Mouse (Mus musculus) urinary bladder, postnatal 36 days (tissue): ENCODE measurements around the gene Gm20518.

Source experiments
- DNase-seq, 2 experiments: peaks; one replicate each; pipeline ENCODE4 v3.0.0; 2022; ENCODE audit warnings: low spot score in 2 of 2, mixed read lengths in 1 of 2

Gene Gm20518

DNA sequence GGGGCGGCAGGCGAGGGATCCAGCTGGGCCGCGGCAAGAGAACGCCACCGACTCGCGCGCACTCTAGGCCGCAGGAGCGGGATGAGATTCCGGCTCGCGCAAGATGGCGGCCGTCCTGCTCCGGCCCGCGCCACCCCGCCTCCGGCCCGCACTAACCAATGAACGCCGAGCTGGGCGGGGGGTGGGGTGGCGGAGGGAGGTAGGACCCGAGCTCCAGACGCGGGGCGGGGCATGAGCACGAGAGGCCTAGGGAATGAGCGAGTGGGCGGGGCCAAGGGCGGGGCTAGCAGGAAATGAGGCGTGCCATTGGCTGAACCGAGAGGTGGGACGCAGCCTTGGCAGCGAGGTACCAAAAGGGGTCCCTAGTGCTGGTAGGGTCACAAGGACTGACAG lies at the start of gene Gm20518:
Gene Gm20518, minus strand, starts transcription at position 105 of the 393 bp plus-strand sequence.
- DNase-seq = peak; percentile 99

DNA sequence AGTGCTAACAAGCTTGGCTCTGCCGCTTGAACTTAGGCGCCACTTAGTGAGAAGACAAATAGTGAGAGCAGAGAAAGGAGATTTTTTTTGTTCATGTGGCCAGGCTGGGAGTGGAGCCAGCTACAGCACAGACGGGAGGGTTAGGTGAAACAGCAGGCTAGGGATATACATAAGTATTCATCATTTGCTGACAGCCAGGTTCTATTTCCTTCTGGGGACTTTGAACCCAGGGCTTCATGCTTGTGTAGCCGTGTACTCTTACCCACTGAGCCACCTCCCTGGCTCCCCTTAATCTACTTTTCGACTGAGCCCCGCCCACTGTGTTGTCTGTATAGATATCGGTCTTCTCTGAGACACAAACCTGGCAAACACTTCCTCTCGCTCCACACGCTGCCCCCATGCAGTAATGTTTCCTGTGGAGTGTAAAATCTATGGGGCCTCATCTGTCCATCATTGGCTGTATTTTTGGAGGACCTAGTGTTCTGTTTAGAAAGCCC lies 47.8 kb upstream of the Gm20518 start:
- DNase-seq = no peak

DNA sequence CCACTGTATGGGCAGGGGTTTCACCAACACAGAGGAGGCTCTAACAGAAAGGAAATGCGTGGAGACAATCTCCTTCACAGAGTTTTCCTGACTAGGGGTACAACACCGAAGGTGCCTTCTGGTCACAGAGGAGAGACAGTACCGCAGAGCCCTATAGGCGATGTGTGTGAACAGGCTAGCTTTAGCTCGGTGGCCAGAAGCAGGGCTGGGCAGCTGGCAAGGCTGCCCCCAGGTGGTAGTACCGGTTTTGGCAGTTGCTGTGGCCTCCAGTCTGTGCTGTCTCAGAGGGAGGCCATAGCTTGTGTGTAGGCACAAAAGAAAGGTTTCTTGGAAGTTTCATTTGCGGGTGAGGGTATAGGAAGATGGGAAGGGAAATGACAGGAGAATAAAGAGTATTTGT lies 47.4 kb upstream of the Gm20518 start:
- peak; percentile 63 to 73 for DNase-seq

DNA sequence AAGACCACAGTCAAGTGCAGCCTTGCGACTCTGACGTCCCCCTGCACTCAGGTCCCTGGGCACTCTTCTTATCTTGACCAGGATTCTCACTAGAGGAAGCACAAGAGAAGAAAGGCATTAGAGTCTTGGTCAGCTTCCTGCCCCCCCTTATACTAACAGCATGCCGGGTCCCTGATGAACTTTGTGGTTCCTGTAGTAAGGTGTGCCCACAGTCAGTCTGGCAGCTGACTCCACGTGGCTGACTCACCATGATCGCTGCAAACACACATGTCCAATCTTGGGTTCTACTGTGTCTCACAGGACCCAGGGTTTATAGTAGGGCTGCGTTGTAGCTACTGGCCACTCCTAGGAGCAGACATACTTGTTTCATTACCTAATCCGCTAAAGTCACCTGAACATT lies 46.7 kb upstream of the Gm20518 start:
- DNase-seq = no peak

DNA sequence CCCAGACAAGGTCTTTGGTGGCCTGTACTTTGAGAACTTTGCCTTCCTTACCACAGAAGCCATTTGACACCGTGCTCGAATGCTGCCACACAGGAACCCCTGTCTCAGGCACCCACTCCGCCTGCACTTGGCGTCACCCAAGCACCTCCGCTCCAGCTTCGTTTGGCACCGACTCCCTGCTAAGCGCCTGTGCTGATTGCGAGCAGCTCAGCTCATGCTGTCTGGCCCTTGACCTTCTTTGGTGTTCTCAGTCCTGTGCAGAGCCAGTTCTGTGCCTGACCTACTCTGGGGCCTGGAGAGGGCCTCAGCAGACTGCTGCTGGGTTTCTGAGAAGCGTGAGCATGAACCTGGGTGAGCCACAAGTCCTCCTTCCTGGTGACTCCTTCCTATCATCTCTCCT lies 45.3 kb upstream of the Gm20518 start:
- DNase-seq = peak in 1 of 2 experiments; percentile 49

DNA sequence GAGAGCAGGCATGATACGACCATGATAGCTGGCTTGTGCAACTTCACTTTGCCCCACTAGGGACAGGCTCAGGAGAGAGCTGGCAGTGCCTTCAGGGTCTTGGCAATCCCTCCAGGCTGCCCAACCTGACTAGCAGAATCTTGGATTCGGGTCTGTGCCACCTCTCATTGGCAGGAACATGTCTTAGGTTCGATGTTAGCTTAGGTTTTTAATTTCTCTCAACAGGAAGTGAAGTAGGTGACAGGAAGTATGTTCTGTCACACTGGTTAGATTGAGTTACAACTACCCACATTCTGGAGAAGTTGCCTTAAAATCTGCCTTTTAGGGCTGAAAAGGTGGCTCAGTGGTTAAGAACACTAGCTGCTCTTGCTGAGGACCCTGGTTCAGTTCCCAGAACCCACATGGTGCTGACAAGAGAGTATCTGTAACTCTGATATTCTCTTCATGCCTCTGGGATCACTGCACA lies 43.0 kb upstream of the Gm20518 start:
- DNase-seq = peak in 1 of 2 experiments; percentile 48

DNA sequence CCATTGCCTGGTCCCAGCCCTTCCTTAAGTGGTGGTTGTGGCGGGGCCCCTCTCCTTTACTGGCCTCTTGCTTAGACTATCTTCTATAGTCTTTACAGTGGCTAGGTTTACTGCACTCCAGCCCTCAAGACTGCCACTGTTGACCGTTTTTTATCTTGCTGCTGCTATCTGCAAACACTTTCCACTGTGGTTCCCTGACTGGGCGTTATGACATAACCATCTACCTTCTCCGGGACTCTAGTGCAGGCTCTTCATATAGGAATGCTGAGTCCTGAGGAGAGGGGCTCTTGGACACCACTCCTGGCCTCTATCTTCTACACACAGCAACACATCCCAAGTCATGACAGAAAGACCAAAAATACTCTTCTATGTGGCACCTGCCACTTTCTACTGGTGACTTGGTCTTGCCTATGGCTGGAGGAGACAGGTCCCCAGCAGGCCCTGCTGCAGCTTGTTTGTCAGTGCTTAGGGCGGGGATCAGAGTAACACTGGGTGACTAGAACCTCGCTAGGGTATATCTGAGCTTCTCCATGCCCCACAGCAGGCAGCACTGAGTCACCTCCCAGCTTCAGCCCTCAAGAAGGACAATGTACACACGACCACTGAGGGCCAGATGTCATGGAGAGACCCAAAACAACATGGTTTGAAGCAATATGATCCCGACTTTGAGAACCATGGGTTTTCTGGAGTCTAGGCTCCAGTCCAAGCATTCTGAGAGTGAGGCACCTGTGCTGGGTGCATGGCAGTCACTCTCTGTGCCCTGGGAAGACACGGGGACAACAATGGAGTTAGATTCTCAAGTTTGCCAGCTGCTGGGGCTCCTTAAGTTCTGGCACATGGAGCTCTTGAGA lies 42.3 kb upstream of the Gm20518 start:
- DNase-seq = no peak

DNA sequence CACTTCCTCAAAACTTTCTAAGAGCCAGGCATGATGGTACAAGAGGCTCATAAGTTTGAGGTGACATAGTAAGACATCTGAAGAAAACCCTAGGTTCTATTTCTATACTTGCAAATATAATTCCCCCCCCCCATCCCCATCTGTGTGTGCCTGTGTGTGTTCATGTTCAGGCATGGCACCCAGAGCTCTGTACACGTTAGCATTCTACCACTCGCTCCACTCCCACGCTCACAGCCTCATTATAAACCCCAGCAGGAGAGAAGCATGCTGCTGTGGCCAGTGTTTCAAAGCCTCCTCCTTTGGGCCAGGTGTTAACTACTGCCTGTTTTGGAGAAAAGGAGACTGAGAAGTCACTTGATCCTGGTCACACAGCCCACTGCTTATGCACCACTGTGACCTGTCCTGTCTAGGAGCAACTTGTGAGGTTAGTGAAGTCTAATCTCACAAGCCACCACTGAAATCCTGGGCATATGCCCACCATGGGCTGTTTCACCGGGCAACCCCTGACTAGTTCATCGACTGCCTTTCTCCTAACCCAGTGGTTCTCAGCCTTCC lies 40.5 kb upstream of the Gm20518 start:
- no peak for DNase-seq

DNA sequence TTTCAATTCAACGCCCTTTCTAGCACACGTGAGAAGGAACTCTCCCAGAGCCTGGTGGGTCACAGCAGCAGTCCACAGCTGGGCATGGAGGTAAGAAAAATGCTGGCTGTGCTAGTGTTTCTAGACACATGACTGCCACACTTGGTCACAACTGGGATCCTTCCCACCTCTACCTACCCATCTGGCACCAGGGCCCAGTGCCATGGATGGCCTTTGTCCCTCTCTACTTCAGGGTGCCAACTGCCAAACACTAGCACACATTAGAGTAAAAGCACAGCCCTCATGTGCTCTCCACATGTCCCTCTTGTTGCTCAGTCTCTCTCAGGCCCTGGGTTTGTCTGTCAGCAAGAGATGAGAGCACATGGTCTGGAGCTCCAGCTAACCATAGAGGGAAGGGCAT lies 38.2 kb upstream of the Gm20518 start:
- DNase-seq = no peak

DNA sequence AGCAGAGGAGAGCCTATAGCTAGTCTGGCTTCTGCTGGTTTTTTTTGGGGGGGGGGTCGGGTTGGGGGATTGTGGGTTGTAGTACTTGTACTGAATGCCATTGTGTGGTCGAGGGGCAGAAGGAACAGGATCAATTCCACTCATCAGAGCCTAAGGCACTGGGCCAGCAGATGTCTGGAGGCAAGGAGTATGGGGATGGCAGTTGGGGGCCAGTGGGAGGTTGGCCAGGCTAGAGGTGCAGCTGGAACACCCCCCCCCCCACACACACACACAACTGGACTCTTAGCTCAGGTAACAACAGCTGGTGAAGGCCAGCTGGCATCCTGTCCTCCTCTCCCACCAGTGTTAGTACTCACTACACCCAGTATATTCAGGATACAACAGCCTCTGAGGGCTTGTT lies 37.7 kb upstream of the Gm20518 start:
- no peak for DNase-seq

DNA sequence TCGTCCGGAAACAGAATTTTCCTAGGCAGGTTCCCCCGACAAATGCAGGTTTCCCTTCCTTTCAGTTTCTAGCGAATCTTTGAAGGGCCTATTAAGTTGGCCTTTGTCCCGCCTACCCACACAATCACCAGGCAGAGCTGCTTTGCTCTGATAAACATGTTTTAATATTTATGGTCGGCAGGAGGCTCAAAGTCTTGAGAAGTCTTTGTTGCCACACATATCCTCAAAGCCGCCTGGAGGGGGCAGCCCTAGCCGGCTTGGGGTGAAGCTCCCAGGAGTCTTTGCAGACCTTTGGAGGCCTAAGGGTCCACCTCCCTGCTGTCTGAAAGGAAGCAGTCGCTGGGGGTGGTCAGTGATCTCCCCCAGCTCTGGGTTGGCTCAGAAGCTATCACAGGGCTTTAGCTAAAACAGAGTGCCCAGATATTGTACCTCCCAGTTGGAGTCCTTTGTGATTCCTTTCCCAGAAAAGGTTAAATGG lies 37.2 kb upstream of the Gm20518 start:
- DNase-seq = peak; percentile 68 to 83

DNA sequence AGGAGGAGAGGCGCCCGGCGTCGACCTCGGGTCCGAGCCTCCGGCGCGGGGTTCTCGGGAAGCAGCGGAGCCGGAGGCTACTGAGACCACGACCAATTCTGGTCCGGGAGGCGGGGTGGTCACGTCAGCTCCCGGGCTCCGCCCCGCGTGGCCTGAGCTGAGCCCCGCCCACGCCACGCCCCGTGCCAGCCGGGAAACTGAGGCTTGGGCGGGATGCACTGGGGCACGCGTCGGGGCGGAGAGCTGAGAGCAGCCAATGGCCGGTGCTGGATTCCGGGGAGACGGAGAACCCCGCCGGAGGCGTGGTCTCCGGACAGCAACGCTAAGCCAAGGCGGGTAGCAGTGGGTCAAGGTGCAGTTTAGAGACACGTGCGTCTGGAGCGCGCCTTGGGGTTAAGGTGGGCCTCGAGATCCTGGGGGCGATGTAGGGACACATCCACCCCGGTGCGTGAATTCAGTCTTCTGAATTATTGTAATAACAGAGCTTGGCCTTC lies 36.7 kb upstream of the Gm20518 start, which contains the start of gene Slc25a1:
Gene Slc25a1, minus strand, starts transcription at position 133 of the 494 bp plus-strand sequence.
- DNase-seq = peak; percentile 79 to 83

DNA sequence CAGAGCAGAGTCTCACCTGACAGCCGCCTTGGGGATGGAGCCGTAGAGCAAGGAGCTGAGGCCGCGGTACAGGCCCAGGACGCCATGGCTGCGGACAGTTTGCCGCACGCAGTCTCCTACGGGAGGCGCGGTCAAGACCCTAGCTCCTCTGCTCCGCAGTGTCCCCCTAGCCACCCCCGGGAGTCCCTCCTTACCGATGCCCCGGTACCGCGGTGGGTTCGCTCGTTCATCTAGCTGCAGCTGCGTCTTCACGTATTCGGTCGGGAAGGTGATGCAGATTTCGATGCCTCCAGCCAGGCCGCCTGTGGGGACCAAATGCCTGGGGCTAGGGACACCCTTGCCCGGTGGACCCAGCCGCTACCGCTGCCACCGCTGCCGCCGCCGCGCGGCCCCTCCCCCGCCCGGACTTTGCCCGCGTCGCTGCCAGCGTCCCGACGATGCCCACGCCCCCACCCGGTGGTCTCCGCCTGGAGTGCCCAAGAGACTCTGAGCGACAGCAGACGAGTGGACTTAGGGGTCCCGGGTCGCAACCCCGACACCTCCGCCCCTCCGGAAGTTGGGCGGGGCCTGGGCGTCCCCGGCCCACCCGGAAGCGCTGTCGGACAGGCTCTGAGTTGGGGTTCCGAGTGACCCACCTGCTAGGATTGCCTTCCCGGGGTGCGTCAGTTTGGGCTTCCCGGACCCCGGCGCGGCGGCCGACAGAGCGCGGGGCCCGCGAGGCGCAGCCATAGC lies 36.0 kb upstream of the Gm20518 start:
- no peak for DNase-seq

DNA sequence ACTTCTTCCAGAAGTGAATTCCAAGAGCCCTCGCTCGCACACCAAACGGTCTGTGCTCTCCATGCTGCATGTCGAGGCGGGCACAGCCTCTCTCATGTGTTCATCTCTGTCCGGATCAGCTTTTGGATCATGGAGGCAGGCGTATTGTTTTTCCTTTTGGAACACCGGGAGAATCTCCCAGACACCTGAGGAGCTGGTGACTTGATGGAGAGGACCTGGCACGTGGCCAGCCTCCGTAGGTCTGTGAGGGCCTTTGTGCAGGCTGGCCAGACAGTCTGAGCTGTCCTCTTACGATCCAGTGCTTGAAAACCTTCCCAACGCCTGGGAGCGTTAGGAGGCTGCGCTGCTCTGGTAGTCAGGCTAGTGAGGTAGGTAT lies 30.7 kb upstream of the Gm20518 start:
- DNase-seq = no peak

DNA sequence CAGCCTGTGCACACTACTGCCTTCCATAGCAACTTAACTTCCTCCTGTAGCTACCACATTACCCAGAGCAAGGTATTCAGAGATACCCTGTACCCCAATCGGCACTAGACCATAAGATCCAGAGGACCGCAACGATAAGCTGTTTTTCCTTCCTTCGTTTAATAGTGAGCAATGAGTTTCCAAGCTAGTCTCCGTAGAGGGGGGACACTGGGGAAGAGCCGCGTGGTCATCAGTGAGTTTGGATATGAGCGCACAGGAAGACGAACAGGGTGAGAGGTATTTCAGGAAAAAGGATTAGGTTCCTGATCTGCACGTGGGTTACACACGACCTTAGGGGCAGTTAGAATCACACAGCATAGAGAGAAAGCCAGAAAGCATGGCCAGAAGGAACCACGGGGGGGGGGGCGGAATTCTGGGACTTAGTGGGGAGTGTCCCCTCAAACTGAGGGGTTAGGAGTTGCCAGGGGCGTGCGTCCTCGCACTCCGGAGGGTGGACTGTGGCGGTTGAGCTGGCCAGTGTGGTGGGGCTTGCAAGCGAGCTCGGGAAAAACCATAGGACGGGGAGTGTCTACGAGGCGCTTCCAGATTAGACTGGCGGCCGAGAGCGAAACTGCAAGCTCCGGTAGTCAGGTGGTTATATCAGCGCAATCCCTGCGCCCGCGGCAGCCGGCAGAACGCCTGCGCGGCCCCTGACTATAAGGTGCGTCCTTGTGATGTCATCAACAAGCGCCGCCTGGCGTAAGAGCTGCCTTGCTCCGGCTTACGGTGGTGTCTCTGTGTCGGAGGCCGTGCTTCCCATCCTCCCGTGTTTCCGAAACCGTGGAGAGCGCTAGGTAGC lies 30.1 kb upstream of the Gm20518 start:
- peak; percentile 92 to 95 for DNase-seq

DNA sequence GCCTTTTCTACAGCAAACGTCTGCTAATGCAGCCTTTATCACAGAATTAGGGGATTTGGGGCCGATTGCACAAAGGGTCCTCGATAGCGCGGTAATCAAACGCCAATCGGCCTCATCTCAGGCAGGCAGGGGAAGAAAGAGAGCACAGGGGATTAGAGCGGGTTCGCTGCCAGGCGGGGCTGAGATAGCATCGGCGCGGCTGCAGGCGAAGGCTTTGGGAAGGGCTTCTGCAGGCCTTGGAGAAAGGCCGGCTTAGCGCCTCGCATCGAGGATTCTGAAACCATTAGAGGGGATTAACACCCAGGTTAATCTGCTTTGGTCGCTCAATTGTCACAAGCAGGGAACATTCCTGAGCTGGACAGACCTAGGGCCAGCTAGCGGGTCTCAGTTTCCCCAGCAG lies 29.1 kb upstream of the Gm20518 start:
- DNase-seq = no peak

DNA sequence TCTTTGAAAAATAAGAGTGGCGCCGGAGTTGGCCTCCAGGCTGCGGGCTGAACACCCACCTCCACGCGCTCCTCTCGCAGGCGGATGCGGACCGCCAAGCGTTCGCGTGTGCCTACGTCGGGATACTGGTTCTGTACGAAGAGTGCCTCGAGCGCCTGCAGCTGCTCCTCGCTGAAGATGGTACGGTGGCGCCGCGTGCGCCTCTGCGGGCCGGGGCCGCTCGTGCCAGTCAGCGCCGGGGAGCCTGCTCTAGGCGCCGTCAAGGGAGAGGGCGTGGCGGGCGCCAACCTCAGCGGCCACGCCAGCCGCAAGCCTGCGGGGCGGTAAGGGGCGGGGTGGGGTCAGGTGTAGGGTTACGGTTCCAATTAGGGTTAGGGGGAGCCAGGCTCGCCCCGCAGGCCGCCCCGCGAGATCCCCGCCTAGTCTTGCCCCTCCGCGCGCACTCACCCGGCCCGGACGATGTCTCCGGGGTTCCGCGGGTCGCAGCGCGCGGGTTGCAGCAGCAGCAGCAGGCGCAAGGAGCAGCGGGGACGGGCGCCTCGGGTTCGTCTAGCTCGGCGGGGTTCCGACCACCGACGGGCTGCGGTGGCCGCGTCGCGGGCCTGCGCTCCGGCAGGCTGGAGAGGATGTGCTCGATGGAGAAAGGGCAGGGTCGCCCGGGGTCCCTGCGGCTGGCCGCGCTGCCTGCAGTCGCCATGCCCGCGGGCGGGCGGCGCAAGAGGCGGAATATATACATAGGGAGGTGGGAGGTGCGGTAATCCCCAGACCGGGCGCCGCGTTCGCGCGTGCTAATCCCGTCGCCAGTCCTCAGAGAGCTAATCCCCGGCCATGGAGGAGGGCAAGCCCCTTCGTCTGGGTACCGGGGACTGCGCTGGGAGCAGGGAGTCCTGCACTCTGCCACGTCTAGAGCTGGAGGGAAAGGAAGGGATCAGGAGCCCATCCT lies 23.1 kb upstream of the Gm20518 start, which contains the start of gene Gsc2:
Gene Gsc2, minus strand, starts transcription at position 753 of the 943 bp plus-strand sequence.
- DNase-seq = no peak

DNA sequence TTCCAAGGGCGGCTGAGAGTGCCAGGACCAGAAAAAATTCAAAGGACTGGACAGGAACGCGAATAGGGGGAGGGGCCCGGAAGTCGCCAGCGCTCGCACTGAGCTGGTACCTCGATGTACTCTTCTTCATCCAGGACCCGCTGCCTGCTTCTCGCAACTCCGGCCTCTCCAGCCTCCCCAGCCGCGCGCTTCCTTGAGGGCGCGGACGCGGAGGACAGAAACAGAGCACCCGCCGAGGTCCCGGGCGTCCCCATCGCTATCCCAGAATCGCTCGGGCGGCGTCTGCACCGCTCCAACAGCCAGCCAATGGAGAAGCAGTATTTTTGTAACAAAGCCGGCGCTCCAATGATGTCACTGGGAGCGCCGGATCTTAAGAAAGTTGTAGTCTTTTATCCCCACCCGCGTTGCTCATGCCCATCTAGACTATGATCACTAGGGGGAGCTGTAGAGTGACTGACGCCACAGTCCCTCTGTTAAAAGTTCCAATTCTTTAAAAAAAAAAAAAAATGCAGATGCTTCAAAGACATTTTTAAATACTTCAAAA lies 19.7 kb upstream of the Gm20518 start, which contains the start of gene Ess2:
Gene Ess2, minus strand, starts transcription at position 297 of the 544 bp plus-strand sequence.
- peak; percentile 82 to 90 for DNase-seq

DNA sequence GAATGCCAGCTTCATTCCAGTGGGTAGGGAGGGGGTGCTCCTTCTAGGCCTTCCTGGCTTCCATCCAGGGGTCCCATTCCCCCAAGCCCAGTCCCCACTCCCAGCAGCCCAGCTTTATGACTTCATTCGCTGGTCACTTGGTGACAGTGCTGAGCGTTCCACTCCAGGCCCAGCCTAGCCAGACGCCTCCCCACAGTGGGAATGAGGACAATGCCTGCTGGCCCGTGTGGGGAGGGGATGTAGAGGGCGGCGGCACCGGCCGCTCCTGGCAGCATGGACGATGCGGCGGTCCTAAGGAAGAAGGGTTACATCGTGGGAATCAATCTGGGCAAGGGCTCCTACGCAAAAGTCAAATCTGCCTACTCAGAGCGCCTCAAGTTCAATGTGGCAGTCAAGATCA lies 7.0 kb upstream of the Gm20518 start, which contains the start of the genes Dgcr2 and Tssk2:
Gene Dgcr2, minus strand, starts transcription at position 101 of the 400 bp plus-strand sequence.
Gene Tssk2, plus strand, starts transcription at position 176 of the 400 bp plus-strand sequence.
- no peak for DNase-seq
